Mouse (Mus musculus): ENCODE data around the gene Olfml2a. TPM values are rescaled to one million over a fixed set of nuclear protein-coding genes. Genes with fewer than 3 reads are reported as not detected.
A peak's percentile ranks its signal among the peaks of the same experiment; 100 is the strongest.
"Not testable (repeated sequence)": the region's sequence is repeated elsewhere in the genome, so short reads cannot be mapped to it uniquely, and the experiment has no call there.

The Olfml2a gene
- polyA plus RNA-seq, 1 experiment from 2014 or later = 0.12 TPM

- Histone ChIP-seq H3K9me3 (replicated peaks) (no peaks in the 10 kb centered on the region), H3K27me3 (no peaks in the 10 kb centered on the region), H3K36me3 (peaks cover 48% of the 10 kb centered on the region), H3K4me2 (peak overlapping the region; percentile 94), H3K9ac (peak overlapping the region; percentile 88), H3K4me3 (replicated peaks) (peak overlapping the region; percentile 93), H3K27ac (peak overlapping the region; percentile 86), H3K4me1 (replicated peaks) (peaks cover 82% of the 10 kb centered on the region)
- under 1% methylated on average over 11 of the region's 11 CpGs for WGBS (ENCODE audit: insufficient replicate concordance)
- DNase-seq (no peak), ATAC-seq (ENCODE audit: low read depth) (no peak)
Observed at GRCm38 (mm10) chr2:39004372-39004771, 72.6 kb downstream of the Olfml2a start.

- peak; percentile 83 for ATAC-seq (ENCODE audit: low read depth)
- Histone ChIP-seq H3K27ac (peak within 1 kb of the TSS; percentile 86), H3K4me3 (replicated peaks) (peak within 1 kb of the TSS; percentile 93), H3K4me2 (peak within 1 kb of the TSS; percentile 94), H3K9ac (peak within 1 kb of the TSS; percentile 88), H3K4me1 (replicated peaks) (peaks cover 81% of the 10 kb centered on the region), H3K9me3 (replicated peaks) (no peaks in the 10 kb centered on the region), H3K36me3 (peaks cover 43% of the 10 kb centered on the region), H3K27me3 (no peaks in the 10 kb centered on the region)
- WGBS (ENCODE audit: insufficient replicate concordance) = under 1% methylated on average over 58 of the region's 58 CpGs
- DNase-seq = peak; percentile 89
Observed at GRCm38 (mm10) chr2:39004880-39005435, 73.2 kb downstream of the Olfml2a start, which contains the start of gene Arpc5l. Gene Arpc5l, plus strand, starts transcription at chr2:39005348.

- Histone ChIP-seq H3K4me3 (replicated peaks) (peak within 1 kb of the TSS; percentile 93), H3K27me3 (no peaks in the 10 kb centered on the region), H3K36me3 (peaks cover 36% of the 10 kb centered on the region), H3K4me2 (peak within 1 kb of the TSS; percentile 94), H3K9me3 (replicated peaks) (no peaks in the 10 kb centered on the region), H3K4me1 (replicated peaks) (peaks cover 80% of the 10 kb centered on the region), H3K9ac (peak within 1 kb of the TSS; percentile 88), H3K27ac (peak within 1 kb of the TSS; percentile 86)
- peak; percentile 52 for DNase-seq
- WGBS (ENCODE audit: insufficient replicate concordance) = 8% methylated on average over 15 of the region's 15 CpGs
- no peak for ATAC-seq (ENCODE audit: low read depth)
Observed at GRCm38 (mm10) chr2:39005574-39006079, 73.8 kb downstream of the Olfml2a start, which contains the start of gene Rpl35. Gene Rpl35, minus strand, starts transcription at chr2:39005624.

GRCm38 (mm10) chr2:39006149-39006730 is 74.5 kb downstream of the Olfml2a start:
- Histone ChIP-seq H3K27ac (peak overlapping the region; percentile 78; the same call in 1 of the 2 replicates), H3K4me3 (replicated peaks) (peak overlapping the region; percentile 93), H3K27me3 (no peaks in the 10 kb centered on the region), H3K9me3 (replicated peaks) (no peaks in the 10 kb centered on the region), H3K36me3 (peaks cover 30% of the 10 kb centered on the region), H3K4me1 (replicated peaks) (peaks cover 80% of the 10 kb centered on the region), H3K9ac (peak overlapping the region; percentile 97), H3K4me2 (peak overlapping the region; percentile 94)
- whole genome bisulfite sequencing (ENCODE audit: insufficient replicate concordance) = 69% methylated on average over 14 of the region's 14 CpGs
- DNase-seq (no peak), ATAC-seq (ENCODE audit: low read depth) (no peak)

DNA sequence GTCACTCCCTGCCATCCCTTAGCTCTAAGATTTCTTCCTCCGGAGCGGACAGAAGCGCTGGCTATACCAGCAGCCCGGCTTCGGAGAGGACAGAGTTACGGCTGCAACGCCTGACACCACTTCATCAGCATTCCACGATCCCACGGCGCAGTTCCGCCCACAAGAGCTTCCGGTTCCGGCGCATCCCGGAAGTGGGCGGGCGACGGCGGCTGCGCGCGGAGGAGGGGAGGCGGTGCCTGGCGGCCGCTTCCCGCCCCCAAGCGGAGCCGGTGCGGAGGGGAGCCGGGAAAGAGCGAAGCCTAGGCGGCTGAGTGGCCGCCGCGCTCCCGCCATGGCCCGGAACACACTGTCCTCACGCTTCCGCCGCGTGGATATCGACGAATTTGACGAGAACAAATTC is 76.1 kb downstream of the Olfml2a start:
- ATAC-seq (ENCODE audit: low read depth) = peak; percentile 85
- peak; percentile 90 for DNase-seq
- Histone ChIP-seq H3K9me3 (replicated peaks) (no peaks in the 10 kb centered on the region), H3K4me2 (peak overlapping the region; percentile 94), H3K36me3 (peaks cover 28% of the 10 kb centered on the region), H3K27ac (peak overlapping the region; percentile 93), H3K4me1 (replicated peaks) (peaks cover 78% of the 10 kb centered on the region), H3K27me3 (no peaks in the 10 kb centered on the region), H3K4me3 (replicated peaks) (peak overlapping the region; percentile 93), H3K9ac (peak overlapping the region; percentile 97)
- WGBS (ENCODE audit: insufficient replicate concordance) = under 1% methylated on average over 43 of the region's 44 CpGs

- H3K9me3 ChIP-seq (replicated peaks) = no peaks in the 10 kb centered on the region
- WGBS (ENCODE audit: insufficient replicate concordance) = under 1% methylated on average over 25 of the region's 25 CpGs
- ATAC-seq (ENCODE audit: low read depth) (peak; percentile 41), DNase-seq (no peak)
- peak overlapping the region; percentile 94 for H3K4me2 ChIP-seq
- peak overlapping the region; percentile 97 for H3K9ac ChIP-seq
- H3K4me3 ChIP-seq (replicated peaks) = peak overlapping the region; percentile 93
- H3K36me3 ChIP-seq = peaks cover 28% of the 10 kb centered on the region
- peaks cover 76% of the 10 kb centered on the region for H3K4me1 ChIP-seq (replicated peaks)
- peak overlapping the region; percentile 93 for H3K27ac ChIP-seq
- no peaks in the 10 kb centered on the region for H3K27me3 ChIP-seq
Observed at GRCm38 (mm10) chr2:39008350-39008851, 76.6 kb downstream of the Olfml2a start.

DNA sequence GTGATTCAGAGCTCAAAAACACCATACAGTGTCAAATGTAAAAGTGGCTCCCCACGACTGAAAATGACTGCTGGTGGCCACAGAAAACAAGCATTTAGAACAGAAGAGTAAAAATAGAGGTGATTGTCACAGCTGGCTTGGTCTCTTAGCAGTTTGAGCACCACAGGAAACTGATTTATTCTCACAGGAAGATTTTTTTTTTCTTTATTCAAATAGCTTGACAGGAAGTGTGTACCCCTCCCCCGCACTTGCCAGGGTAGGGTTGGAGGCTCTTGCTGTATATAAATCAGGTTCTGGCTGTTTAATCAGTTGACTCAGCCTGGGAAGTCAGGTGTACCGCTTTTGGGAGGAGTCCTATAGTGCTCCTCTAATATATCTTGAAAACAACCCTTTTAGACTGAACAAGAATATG is 77.2 kb downstream of the Olfml2a start:
- Histone ChIP-seq H3K4me2 (peak overlapping the region; percentile 94), H3K9me3 (replicated peaks) (no peaks in the 10 kb centered on the region), H3K27me3 (no peaks in the 10 kb centered on the region), H3K4me1 (replicated peaks) (peaks cover 71% of the 10 kb centered on the region), H3K36me3 (peaks cover 28% of the 10 kb centered on the region), H3K9ac (peak overlapping the region; percentile 97), H3K27ac (peak overlapping the region; percentile 93), H3K4me3 (replicated peaks) (peak overlapping the region; percentile 93)
- ATAC-seq (ENCODE audit: low read depth) (no peak), DNase-seq (no peak)
- WGBS (ENCODE audit: insufficient replicate concordance) = 6% methylated on average over 3 of the region's 3 CpGs

GRCm38 (mm10) chr2:39010144-39010543 is 78.4 kb downstream of the Olfml2a start:
- H3K4me3 ChIP-seq (replicated peaks); DNase-seq; H3K4me2 ChIP-seq; H3K9me3 ChIP-seq (replicated peaks); ATAC-seq (ENCODE audit: low read depth); H3K9ac ChIP-seq; H3K27me3 ChIP-seq: not testable (repeated sequence)
- 0 out of 2 replicates have a peak overlapping the region, but pooled peaks have one; percentile 12 for H3K27ac ChIP-seq
- WGBS (ENCODE audit: insufficient replicate concordance) = 78% methylated on average over 5 of the region's 5 CpGs
- H3K36me3 ChIP-seq = peaks cover 37% of the 10 kb centered on the region
- peaks cover 65% of the 10 kb centered on the region for H3K4me1 ChIP-seq (replicated peaks)

DNA sequence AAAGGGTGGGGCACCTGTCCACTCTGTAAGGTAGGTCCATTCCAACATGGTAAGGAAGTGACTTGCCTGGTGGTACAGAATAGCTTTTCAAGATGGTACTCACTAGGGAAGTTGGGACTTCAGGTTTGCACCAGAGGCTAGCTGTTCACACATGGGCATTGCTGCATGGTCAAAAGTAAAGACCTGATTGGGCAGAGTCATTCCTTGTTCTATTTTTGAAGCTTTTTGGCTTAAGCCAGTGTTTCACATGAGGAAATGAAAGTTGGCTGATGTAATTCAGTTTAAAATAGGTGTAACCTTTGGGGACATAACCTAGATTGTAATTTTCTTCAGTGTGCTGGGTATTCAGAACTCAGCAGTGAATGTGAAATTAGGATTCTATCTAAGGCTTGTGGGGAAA is 79.5 kb downstream of the Olfml2a start:
- Histone ChIP-seq H3K9ac (no peak overlapping the region), H3K4me1 (replicated peaks) (peaks cover 58% of the 10 kb centered on the region), H3K9me3 (replicated peaks) (no peaks in the 10 kb centered on the region), H3K36me3 (peaks cover 48% of the 10 kb centered on the region), H3K4me3 (replicated peaks) (no peak overlapping the region), H3K27me3 (no peaks in the 10 kb centered on the region), H3K27ac (peak overlapping the region; percentile 18; the same call in 1 of the 2 replicates), H3K4me2 (no peak overlapping the region)
- ATAC-seq (ENCODE audit: low read depth) (no peak), DNase-seq (no peak)

GRCm38 (mm10) chr2:39011971-39012370 is 80.2 kb downstream of the Olfml2a start:
- Histone ChIP-seq H3K9ac (no peak overlapping the region), H3K4me1 (replicated peaks) (peaks cover 51% of the 10 kb centered on the region), H3K4me3 (replicated peaks) (no peak overlapping the region), H3K4me2 (no peak overlapping the region), H3K27me3 (no peaks in the 10 kb centered on the region), H3K9me3 (replicated peaks) (no peaks in the 10 kb centered on the region), H3K36me3 (peaks cover 55% of the 10 kb centered on the region), H3K27ac (0 out of 2 replicates have a peak overlapping the region, but pooled peaks have one; percentile 18)
- WGBS (ENCODE audit: insufficient replicate concordance) = 80% methylated on average over 3 of the region's 3 CpGs
- DNase-seq = no peak
- ATAC-seq (ENCODE audit: low read depth) = no peak

- DNase-seq (no peak), ATAC-seq (ENCODE audit: low read depth) (no peak)
- Histone ChIP-seq H3K4me3 (replicated peaks) (no peak overlapping the region), H3K27me3 (no peaks in the 10 kb centered on the region), H3K9me3 (replicated peaks) (no peaks in the 10 kb centered on the region), H3K4me2 (no peak overlapping the region), H3K9ac (no peak overlapping the region), H3K36me3 (peaks cover 62% of the 10 kb centered on the region), H3K4me1 (replicated peaks) (peaks cover 45% of the 10 kb centered on the region), H3K27ac (0 out of 2 replicates have a peak overlapping the region, but pooled peaks have one; percentile 1)
- WGBS (ENCODE audit: insufficient replicate concordance) = 75% methylated on average over 7 of the region's 7 CpGs
Observed at GRCm38 (mm10) chr2:39012768-39013279, 81.0 kb downstream of the Olfml2a start.

Measured in liver, embryonic 13.5 days (tissue).